Mouse (Mus musculus) small intestine, adult 2 months (tissue): ENCODE data around the gene Psmc3ip.

Experiments used
- CTCF ChIP-seq: fragments of 200-500 bp; IDR thresholded peaks from 2 replicates; pipeline ENCODE4 v1.5.1; 2012; ENCODE audit warnings: low read depth, mild to moderate bottlenecking, control low read depth, inconsistent platforms, low read length, moderate library complexity, mixed read lengths; ENCODE audit not compliant: insufficient replicate concordance, insufficient read length; ENCODE audit errors: extremely low read depth
- POLR2A ChIP-seq: fragments of 200-500 bp; IDR thresholded peaks from 2 replicates; pipeline ENCODE4 v1.6.1; 2012; ENCODE audit warnings: low read depth, mild to moderate bottlenecking, control low read depth, inconsistent platforms, low read length, moderate library complexity

- TF ChIP-seq POLR2A (no peak), CTCF (no peak)
Observed at GRCm38 (mm10) chr11:101130056-101130756, 35.0 kb upstream of the Psmc3ip start.
